Mouse (Mus musculus): ENCODE data around the gene Ap3d1.

The Ap3d1 gene

DNA sequence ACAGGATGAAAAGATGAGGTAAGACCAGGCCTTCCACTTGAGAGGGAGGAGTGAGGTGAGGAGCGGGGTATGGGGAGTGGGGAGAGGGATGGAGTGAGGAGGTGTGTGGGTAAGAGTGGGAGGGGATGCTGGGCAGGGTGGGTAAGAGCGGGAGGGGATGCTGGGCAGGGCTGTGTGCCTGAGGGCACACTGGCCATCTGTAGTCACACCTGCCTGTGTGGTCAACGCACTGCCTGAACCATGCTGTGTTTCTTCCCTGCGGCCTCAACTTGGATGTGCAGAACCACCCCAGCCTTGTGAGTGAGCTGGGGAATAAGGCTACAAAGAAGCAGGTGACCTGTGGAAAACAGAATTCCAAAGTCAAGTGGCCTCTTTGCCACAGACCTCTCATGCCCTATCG lies 37.6 kb downstream of the Ap3d1 start:
- in situ Hi-C loops (cut with MboI, MseI): loop anchor here (5.0 kb wide), 1 partner anchor 33 kb away; no protein-coding TSS in a partner anchor

DNA sequence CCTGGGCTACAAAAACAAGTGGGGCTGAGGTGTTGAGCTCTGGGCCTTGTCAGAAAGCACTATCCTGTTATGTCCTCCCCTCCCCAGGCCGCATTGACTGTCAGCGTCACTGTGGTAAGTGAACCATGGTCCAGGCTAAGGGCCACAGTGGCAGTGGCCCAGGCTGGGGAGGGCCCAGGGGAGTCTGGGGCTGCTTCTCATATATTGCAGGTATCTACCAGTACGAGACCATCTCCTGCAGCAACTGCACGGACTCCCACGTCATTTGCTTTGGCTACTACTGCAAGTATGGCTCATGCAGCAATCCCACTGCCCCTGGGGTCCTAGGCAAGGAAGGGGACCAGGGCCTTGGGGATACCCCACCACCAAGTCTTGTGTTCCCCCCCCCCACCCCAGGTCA lies 38.4 kb downstream of the Ap3d1 start:
- in situ Hi-C loops (cut with MboI, MseI): loop anchor here (5.0 kb wide), 1 partner anchor 34 kb away; no protein-coding TSS in a partner anchor

DNA sequence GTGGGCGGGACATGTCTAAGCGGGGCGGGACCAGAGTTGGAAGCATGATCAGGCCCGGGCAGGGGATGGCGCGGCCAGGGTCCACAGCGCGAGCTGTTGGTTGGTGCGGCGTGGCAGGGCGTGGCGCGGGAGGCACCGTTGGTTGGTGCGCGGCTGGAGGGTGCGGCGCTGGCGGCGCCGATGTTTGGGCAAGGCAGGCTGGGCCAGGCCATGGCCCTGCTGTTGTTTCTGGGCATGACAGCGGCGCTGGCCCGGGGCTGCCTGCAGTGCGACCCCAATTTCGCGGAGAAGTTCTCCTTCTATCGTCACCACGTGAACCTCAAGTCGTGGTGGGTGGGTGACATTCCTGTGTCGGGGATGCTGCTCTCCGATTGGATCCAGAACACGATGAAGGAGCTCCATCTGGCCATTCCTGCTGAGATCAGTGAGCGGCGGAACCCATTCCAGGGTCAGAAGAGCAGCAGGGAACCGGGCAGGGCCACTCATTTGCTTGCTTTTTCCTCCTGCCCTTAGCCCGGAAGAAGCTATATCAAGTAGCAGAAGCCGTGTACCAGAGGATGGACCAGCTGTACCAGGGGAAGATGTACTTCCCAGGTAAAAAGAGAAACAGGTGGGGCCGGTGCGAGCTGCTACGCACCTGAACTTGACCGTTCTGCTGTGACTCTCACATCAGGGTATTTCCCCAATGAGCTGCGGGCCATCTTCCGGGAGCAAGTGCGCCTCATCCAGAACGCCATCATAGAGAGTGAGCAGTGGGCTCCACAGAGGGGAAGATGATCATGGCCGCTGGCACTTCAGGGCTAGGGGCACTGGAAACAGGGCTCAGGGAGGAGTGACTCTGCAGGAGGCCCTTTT lies 39.3 kb downstream of the Ap3d1 start:
- in situ Hi-C loops (cut with MboI, MseI): loop anchor here (5.0 kb wide), 1 partner anchor 35 kb away; no protein-coding TSS in a partner anchor

DNA sequence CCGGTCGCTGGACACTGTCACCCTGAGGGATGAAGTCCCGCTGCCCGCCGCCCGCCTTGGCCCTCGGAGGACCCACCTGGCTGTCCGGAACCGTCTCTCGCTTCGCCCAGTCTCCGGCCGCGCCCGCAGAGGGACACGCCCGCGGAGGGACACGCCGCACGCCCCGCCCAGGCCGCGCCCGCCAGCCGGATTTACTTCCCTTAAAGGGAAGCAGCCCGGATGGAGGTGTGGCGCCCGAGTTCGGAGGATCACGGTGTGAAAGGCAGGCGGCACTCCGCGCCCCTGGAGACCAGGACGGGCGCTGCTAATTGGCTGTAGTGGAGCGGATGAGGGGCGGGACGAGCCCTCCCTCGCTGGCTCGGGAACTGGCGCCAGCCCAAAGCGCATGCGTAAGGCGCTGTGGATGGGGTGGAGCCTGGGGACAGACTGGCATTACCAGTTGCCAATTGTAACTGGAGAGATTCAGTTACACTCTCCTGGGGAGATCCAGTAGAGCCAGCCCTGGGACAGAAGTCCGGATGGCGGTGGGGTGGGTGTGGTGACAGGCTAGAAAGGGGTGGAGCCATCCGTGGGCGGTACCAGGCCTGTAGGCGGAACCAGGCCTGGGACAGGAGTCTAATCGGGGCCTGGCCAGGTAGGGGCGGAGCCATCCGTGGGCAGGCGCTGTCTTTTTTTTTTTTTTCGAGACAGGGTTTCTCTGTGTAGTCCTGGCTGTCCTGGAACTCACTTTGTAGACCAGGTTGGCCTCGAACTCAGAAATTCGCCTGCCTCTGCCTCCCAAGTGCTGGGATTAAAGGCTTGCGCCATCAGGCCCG lies 40.1 kb downstream of the Ap3d1 start, which contains the start of the genes Mob3a and Izumo4:
Gene Mob3a, minus strand, starts transcription at position 257 of the 815 bp plus-strand sequence.
Gene Izumo4, plus strand, starts transcription at position 464 of the 815 bp plus-strand sequence.
- in situ Hi-C loops (cut with MboI, MseI): loop anchor here (5.0 kb wide), 1 partner anchor 35 kb away; no protein-coding TSS in a partner anchor

DNA sequence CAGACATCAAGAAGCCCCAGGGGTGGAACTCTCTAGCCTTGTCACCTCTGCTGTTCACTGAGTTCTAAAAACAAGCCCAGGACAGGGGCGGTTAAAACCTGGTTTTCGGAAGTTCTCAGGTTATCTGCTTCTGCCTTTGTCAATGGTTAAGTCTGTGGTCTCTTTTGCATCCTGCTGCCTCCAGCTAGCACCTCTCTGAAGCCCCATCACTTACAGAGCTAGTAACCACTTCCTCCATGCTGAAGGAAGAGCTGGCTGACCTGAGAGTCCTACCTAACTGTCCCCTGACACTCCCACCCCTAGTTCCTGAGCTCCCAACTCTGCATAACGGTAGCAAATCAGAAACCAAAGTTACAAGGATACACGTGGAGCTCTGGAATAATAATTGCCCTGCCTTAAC lies 41.3 kb downstream of the Ap3d1 start:
- in situ Hi-C loops (cut with MboI, MseI): loop anchor here (5.0 kb wide), 1 partner anchor 37 kb away; no protein-coding TSS in a partner anchor

DNA sequence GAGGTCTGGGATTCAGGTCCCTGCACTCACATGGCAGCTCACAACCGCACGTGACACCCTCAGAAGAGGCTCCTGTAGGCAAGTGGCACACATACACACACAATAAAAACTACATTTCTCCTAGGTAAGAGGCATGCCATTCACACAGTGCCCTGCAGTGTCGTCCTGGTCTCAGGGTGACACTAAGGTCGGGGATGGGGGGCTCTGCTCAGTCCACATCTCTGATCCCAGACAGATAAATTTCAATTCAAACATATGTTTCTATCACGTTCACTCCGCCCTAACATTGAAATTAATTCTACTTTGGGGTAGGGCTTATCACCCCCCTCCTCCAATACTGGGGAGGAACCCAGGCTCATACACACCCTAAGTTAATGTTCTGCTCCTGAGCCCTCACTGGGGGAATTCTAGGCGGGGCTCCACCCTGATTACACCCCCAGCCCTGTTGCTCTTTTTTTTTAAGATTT lies 42.0 kb downstream of the Ap3d1 start:
- in situ Hi-C loops (cut with MboI, MseI): loop anchor here (5.0 kb wide), 1 partner anchor 37 kb away; no protein-coding TSS in a partner anchor

DNA sequence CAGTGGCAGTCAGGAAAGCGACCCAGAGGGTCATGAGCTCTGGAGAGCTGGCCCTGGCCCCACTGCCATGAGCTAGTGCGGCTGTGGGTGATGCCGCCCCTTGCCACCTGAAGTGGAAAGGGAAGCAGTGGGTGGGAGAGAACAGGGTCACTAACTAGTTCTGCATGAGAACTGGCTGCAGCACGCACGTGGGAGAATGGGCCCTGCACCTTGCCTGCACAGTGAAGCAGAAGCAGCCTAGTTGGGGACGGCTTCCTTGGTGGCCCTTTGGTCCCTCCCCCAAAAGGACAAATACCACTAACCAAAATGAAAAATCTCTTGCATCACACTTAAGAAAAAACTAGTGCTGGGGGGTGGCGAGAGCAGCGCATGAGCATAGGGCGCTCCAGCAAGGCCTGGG lies 43.5 kb downstream of the Ap3d1 start:
- in situ Hi-C loops (cut with MboI, MseI): no loop called here

DNA sequence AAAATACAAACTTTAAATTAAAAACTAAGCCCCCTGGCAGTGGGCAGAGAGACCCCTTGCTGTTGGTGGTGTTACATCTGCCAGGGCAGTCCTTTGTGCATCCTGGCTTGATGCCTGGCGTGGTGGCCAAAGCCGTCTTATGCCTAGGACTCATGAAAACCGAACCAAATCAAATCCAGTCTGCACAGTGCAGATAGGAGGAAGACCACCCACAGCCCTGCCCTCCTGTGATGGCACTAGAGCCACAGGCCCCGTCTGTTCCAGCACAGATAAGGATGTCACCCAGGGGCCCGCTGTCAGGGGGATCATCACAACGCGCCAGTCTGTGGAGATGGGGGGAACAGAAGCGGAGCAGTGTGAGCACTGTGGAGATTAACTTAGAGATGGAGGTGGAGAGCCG lies 44.3 kb downstream of the Ap3d1 start:
- in situ Hi-C loops (cut with MboI, MseI): no loop called here

DNA sequence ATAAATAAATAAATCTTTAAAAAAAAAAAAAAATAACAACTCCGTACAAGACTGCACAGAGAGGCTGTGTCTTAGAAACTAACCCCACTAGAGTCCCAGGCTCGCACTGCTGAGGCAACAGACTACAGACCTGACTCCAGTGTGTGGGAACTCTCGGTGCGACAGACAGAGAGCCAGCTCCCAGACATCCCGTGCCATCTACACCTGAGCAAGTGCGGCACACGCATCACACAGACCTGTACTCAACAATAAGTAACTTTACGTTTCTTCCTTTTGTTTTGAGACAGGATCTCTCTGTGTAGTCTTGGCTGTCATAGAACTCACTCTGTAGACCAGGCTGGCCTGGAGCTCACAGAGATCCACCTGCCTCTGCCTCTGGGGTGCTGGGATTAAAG lies 44.7 kb downstream of the Ap3d1 start:
- in situ Hi-C loops (cut with MboI, MseI): no loop called here

DNA sequence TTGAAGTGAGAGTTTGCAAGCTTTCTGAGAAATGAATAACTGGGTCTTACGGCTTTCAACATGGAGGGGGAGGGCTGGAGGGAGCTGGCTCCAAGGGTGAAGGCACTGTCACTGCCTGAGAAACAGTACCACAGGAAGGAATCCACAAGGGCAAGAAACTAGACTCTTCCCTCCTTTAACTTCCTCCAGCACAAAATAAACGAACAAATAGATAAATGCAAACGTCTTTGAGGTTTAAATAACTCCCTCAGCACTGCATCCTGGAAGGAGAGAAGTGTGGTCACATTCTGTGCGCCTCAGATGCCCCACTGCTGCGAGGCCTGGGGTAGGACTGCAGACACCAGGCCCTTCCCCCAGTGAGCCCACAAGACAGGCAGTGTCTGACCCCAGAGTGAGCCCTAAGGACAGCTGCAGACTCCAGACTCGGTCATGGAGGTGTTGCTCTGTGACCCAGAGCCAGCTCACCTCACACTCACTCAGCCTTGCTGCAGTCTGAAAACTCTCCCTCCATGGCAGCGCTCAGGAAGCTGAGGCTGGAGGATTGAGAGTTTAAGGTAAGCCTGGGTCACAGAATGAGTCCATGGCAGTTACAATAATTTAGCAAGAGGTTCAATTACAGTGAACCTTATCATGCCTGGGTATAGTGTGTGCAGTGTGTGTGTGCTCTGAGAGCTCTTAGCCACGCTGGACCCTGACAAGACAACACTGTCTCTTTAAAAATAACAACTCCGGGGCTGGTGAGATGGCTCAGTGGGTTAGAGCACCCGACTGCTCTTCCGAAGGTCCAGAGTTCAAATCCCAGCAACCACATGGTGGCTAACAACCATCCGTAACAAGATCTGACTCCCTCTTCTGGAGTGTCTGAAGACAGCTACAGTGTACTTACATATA lies 45.3 kb downstream of the Ap3d1 start:
- in situ Hi-C loops (cut with MboI, MseI): no loop called here

DNA sequence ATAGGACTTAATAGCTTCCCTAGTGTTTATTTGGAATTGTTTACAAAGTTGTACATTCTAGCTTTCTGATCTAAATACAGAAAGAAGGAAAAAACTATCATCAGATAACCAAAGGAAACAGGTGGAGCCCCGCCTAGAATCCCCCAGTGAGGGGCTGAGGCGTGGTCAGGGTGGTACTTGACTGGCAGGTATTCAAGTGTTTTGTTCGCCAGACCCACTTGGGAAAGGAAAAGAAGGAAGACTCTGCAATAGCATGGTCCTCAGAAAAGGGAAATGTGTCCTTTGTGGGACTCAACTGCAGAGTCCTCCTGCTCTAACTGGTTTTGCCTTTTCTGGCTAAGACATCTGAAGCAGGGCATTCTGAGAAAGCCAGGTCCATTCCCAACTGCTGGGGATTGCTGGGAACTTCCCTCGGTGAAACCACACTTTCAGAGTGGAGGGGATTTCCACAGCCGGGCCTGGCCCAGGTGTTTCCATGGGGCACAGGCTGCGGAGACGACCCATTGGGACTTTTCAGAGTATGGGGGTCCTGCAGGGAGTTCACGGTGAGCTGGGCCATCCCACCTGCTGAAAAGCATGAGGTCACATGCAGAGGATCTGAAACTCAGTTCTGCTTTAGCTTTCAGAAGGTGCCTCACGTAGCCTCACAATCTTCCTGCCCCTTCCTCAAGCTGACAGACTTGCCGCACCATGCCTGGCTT lies 46.1 kb downstream of the Ap3d1 start:
- in situ Hi-C loops (cut with MboI, MseI): no loop called here

DNA sequence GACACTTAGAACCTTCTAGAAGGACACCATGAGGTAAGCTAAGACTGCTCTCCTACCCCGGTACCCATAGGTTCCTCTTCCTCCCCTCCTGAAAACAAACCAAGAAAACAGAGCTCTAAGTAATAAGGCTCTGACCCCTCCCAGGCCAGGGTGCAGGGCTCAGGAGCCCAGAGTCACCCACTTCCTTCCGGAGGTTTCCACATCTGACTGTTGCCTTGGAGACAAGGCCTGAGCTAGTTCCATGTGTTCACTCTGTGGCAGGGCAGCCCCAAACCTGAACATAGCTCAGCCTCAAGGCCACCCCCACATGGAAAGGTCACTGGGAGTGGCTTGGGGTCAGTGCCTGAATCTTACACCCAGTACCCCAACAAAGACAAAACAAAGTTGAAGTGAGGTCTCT lies 46.9 kb downstream of the Ap3d1 start:
- in situ Hi-C loops (cut with MboI, MseI): no loop called here

DNA sequence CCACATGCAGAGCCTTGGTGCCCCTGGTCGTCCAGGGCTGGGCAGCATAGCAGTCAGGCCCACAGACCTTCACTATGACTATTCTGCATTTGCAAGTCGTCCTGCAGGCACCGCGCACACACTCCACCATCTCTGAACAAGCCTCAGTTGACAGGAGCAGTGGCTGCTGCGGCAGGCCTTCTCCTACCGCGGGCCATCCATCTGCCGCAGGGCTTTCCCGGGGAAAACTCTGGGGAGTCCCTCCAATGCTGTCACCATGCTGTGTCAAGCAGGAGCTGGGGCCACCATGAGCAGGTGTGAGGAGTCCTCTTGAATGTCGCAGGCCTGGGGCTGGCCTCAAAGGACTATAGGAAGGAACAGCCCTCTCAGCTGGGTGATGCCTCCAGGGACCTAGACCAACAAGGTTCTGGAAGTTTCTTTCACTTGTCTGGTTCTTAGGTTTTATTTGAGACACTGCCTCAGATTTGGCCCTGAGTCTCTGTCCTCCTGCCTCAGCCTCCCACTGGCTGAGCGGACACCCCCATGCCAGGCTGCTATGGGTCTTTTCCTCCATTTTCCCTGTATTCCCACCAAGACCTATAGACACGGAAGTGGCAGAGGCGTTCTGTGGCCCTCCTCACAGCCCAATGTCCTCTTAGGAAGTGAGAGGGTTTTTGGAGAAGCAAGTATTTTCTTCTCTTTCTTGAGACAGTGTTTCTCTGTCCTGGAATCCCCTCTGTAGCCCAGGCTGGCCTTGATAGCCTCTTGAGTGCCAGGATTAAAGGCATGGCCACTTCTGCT lies 47.7 kb downstream of the Ap3d1 start:
- in situ Hi-C loops (cut with MboI, MseI): no loop called here

DNA sequence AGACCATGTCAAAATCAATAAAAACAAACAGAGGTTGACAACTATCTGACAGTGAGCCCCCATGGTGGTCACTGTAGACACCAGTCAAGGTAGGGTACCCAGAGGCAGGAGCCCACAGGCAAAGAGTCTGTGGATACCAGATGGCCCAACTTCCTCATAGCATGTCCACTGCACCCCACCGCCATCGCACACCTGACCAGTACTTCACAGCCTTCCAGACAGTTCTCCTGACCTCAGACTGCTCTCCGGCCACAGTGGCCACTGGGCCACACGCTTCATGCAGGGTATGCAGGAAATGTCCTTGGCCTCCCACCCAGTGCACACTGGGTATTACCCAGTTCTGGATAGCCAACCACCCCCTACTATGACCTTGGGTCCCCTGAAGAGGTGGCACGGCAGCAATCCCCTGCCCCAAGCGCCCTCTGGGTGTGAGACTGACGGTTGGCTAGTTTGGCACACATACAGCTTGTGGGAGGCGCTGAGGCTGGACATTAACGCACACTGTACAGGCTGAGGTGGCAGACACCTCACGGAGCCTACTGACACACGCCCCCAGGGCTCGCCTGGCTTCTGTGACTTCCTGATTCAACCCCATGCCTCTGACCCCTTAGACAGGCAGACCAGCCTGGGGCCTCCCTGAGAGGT lies 48.5 kb downstream of the Ap3d1 start:
- in situ Hi-C loops (cut with MboI, MseI): no loop called here

DNA sequence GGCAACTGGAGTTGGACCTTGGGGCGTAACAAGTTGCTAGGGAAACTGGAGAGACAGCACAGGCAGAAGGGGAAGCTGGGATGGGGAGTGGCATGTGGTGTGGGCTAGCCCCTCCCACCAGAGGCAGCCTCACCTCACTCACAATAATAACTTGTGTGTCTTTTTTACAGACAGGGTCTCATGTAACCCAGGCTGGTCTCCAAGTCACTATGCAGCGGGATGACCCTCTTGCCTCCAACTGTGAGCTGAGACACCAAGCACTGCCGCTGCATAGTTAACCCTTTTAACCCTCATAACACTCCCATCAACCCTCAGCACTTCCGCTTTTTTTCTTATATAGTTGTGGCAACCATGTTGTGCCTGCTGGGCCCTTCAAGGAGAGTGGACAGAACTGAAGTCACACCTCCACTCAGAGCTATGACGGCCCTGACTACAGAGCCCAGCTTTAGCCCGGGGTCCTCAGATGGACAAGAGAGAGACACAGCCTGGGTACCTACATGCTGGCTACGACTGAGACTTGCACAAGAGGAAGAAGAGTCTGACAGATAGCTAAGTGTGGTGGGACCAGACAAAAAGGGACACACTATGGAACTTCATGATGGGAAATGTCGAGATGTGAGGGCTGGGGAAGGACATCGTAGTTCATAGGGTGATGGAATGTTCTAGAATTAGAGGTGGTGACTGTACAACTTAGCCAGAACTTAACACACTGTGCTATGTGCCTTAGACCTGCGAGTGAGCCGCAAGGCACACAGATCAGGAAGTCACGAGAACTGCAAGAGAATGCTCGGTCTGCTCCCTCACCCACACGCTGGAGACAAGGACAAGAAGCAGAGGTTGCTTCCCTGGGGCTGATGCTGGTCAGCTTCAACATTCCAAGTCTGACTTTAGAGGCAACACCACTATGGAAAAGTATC lies 49.6 kb downstream of the Ap3d1 start:
- in situ Hi-C loops (cut with MboI, MseI): no loop called here

DNA sequence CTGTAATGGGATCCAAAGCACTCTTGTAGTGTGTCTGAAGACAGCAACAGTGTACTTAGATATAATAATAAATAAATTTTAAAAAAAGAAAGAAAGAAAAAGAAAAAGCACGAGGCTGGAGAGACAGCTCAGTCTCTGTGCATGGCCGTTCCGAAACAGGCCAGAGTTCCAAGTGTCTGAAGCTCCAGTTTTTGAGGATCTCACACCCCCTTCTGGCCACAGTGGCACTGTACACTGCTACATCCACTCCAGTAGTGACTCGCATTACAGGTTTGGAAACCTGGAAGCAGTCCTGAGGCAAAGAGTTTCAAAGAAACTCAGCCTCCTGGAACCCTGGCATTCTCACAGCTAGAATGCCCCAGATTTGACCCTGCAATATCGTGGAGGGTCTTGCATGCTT lies 54.2 kb downstream of the Ap3d1 start:
- in situ Hi-C loops (cut with MboI, MseI): loop anchor here (5.0 kb wide), 1 partner anchor 61 kb away; no protein-coding TSS in a partner anchor

DNA sequence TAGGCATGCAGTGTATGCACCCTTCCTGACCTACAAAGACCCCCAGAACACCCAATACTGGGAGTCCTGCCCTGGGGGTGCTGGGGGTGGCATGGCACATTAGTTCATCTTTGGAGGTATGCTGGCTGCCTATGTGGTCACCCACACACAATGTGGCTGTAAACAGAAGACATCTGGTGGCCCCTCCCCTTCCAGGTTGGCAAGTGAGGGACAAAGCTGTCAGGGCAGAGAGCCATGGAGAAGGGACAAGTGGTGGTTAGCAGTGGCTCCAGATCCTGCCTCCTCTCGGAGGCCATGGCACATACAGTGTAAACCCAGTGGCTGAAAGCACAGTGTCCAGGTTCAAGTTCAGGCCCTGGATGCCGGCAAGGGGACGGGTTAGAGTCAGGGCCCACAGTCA lies 55.4 kb downstream of the Ap3d1 start:
- in situ Hi-C loops (cut with MboI, MseI): loop anchor here (5.0 kb wide), 1 partner anchor 59 kb away; no protein-coding TSS in a partner anchor

DNA sequence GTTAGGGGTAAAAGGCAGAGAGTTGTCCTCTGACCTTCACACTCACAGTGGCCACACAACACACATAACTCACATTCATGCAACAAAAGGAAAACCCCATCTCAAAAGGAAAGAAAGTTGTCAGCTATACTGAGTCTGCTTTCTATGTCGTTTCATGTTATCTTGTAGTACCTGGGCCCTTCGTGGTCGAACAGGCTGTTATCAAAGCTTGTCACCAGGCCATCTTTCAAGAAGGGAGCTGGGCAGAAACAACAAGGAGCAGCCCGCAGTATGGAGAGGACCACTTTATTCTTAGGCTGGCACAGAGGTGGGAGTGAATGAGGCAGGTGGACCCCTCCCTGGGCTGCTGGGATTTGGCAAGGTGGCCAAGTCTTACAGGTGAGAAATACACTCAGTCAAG lies 57.1 kb downstream of the Ap3d1 start:
- in situ Hi-C loops (cut with MboI, MseI): loop anchor here (5.0 kb wide), 2 partner anchors 58 to 108 kb away; partner anchors contain the start of gene Klf16

All from regulatory T cell (primary cell).